Mouse (Mus musculus) c-Kit-negative CD71-positive TER-119-positive erythroid progenitor cells, embryonic 14.5 days (primary cell): Measurements from ENCODE around the gene Cln3.
A peak's percentile ranks its signal among the peaks of the same experiment; 100 is the strongest.

Experiments
- DNase-seq: peaks from one replicate; pipeline ENCODE4 v3.0.0-alpha.2; 2013; ENCODE audit warnings: low read depth, low spot score

Gene Cln3

GRCm38 (mm10) chr7:126595890-126596289 is 10.3 kb upstream of the Cln3 start:
- DNase-seq = no peak

DNA sequence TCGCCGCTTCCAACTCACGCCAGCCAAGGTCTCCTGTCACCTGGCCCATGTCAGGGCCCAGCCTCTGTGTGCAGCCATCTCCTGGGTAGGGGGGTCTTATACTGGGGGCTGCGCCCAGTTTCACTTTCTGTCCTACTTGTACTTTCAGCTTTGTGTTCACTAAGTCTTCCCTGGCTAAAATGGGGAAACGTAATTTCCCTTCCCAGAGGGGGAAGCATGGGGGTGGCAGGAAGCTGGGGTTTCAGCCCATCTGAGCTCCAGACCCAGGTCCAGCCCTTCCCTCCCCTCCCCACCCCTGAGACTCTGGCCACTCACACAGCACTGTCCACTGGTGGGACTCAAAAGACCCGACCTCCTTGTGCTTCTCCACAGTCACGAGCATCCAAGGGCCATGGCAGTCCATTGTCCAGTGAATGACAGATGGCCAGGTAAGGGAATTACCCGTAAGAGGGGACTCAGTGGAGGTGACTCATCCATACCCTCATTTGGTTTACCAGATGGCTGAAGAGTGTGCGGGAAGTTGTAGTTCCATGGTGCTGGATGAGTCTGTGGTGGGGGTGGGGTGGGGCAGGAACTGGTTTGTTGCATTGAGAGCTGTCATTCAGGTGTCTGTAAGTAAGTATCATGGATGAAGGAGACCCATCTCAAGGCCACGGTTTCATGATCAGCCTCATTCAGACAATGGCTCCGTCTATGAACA is 9.4 kb upstream of the Cln3 start, which contains the start of gene Il27:
Il27 (minus strand) TSS at position 80 of the 700 bp plus-strand sequence.
- no peak for DNase-seq

DNA sequence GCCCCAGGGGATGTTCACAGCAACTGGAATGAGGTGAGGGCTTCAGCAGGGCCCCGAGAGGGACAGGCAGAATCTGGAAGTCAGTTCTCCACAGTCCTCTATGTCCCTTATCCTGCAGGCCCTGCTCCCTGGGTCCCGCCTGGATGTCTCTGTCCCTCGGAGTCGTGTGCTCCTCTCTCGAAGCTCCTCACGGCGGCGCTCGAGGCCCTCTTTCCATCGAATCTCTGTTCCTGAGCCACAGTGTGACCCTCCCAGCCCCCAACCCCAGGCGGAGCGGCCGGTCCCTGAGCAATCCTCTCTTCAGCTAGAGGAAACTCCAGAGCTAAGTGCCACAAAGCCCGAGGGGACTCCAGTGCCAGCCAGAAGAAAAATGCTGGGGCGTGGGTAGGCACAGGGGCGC is 2.2 kb upstream of the Cln3 start:
- DNase-seq = no peak

DNA sequence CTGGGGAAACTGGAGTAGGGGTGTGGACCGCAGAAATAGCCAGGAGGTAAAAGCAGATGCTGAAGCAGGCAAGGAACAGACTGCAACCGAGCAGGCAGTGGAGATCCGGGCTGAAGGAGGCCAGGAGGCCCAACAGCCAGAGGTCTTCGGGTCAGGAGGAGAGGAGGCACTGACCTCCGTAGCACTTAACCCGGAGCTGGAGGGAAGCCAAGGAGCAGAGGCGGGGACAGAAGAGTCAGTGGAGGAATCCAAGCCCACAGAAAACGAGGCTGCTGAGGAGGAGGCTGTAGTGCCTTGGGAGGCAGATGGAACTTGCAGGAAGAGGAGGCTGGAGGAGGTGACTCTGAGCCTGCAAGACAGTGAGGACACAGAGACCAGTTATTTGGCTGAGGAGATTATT is 1.2 kb upstream of the Cln3 start:
- DNase-seq = no peak

GRCm38 (mm10) chr7:126584506-126584977 is 1.1 kb downstream of the Cln3 start, which contains the start of gene Apobr:
Gene Apobr (plus strand): TSS chr7:126584942.
- no peak for DNase-seq

GRCm38 (mm10) chr7:126583761-126584160 is 1.9 kb downstream of the Cln3 start:
- DNase-seq = no peak

- DNase-seq = peak; percentile 64
These were observed 2.3 kb downstream of the Cln3 start for GRCm38 (mm10) chr7:126583251-126583709.

DNA sequence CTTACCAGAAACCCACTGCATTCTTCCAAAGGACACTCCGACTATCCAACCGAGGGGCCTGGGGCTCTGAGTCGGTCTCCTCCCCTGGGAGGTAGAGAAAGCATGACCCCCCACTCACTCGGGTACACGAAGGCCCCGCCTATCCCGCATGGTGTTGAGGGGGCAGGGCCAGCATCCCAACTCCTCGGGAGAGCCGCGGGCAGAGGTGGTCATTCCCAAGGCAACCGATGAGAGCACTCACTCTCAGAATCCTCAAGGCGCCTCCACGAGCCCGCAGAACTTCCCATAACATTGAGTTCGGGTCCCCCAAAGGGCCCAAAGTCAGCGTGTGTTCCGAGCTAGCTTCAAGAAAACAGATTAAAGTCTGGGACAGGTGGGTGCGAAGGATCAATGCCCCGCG is 2.9 kb downstream of the Cln3 start:
- no peak for DNase-seq

DNA sequence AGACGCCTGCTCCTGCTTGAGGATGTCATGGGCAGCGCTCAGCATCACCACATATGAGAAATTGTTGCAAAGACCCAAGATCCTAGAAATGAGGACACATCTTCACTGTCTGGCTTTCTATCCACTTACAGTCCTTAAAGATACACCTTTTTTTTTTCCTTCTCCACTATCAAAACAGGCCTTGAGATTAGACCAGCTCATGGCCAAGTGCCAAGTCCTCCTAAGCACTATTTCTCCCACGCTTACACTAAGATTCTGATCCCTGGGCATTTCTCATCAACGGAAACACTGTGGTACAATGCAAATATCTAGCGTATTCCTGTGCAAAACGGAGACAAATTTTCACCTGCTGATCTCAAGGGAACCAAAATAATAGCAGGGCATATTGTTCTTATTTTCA is 4.0 kb downstream of the Cln3 start:
- DNase-seq = no peak

GRCm38 (mm10) chr7:126579172-126579571 is 6.4 kb downstream of the Cln3 start:
- no peak for DNase-seq

GRCm38 (mm10) chr7:126576946-126577345 is 8.7 kb downstream of the Cln3 start:
- peak; percentile 60 for DNase-seq

GRCm38 (mm10) chr7:126566094-126566765 is 19.4 kb downstream of the Cln3 start, which contains the start of gene Eif3c:
Gene Eif3c (minus strand): TSS chr7:126566411.
- DNase-seq = peak; percentile 77

DNA sequence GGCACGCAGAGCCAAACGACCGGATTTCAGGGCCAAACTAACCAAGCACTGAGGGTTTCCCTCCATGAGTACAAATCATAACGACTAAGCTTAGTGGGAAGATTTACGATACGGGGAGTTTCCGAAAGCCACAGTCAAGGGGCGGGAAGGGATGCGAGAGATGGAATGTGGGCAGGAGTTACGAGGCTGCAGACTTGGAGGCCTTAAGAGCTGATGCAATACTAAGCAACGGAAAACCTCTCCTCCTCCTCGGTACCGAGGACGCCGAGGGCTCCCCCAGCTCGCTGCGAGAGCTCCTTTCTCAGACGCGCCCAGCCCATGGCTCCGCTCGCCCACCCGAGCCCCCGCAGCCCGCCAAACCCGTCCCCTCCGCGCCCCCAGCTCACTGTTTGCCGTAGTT is 19.9 kb downstream of the Cln3 start:
- peak; percentile 49 for DNase-seq

DNA sequence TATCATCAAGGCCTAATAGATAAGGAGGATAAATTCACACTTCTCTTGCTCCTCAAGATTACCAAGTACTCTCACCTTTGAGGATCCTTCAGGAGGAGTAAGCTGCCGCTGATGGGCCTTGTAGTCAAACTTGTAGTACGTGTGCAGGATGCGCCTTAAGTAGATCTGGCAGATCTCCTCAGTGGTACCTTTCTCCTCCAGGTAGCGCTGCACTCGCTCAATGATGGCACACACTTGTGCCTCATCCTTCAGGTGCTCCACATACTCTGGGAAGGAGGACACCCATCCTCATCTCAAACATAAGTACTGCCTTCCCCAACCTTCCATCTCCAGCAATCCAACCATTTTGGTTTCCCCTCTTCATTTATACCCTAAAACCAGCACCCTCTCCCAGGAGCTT is 29.0 kb downstream of the Cln3 start:
- DNase-seq = no peak

GRCm38 (mm10) chr7:126554796-126555195 is 30.8 kb downstream of the Cln3 start:
- DNase-seq = no peak

DNA sequence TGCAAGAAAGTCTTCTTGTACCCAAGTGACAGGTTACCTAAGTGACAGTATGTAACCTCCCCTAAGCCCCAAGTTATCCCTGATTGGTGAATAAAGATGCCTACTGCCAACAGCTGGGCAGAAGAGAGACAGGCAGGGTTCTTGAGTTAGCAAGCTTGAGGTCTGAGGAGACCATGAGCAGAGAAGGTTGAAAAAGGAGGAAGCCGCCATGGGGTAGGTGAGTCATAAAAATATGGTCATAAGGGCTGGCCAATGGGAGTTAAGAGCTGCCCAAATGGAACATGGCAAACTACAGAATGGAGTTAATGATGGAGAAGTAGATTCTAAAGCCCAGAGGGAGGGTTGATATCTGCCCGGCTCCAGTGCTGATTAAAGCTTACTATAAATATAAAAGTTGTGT is 40.0 kb downstream of the Cln3 start:
- no peak for DNase-seq

DNA sequence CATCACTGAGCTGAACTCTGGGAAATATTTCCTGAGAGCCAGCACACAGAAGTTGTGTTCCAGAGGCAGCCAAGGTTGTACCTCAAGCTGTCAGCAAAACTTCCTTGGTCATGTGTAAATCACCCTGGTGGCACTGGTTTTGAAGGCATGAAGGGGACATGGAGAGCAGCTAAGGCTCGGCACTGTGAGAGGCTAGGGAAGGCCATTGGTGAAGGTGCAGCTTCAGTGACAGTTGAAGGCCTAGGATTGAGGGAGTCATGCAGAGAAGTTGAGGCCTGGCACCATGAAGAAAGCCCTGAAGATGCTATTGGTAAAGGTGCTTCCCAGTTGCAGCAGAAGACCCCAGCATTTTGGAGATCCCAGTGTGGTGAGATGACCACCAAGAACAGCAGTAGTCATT is 44.0 kb downstream of the Cln3 start:
- no peak for DNase-seq

GRCm38 (mm10) chr7:126537820-126538585 is 47.6 kb downstream of the Cln3 start:
- DNase-seq = no peak

GRCm38 (mm10) chr7:126536466-126536865 is 49.2 kb downstream of the Cln3 start:
- no peak for DNase-seq

DNA sequence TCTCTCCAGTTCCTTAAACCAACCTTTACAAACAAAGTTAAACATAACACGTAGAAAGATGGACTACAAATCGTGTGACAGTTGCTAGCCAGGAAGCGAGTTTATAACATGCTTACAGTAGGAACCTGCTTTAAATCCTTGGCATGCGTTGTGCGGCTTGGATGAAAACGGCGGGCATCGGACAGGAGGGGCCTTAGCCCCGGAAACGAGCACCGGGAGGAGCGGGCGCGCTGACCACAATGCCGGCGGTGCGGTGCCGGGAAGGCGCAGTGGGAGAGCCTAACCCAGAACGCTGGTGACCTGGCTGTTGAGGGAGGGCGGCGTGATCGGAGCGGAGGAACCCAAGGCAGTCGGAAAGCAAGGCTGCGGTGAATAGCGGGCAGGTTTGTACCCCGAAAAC is 49.9 kb downstream of the Cln3 start:
- no peak for DNase-seq

DNA sequence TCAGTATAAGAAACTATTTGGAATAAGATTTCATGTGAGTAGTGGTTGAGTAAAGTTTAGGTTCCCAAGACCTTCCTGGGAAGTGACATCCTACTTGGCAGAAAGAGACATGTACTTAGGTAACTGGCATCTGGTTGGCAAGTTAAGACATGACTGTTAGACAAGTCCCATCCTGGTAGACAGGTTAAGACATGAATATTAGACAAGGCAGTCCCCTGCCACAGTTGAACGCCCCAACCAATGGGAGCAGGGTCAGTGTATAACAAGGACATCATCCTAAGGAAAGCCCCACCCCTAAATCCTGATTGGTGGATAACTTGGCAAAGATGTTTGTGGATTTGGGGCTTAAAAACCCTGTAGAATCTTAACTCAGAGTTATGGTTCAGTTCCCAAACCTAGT is 52.2 kb downstream of the Cln3 start:
- no peak for DNase-seq

GRCm38 (mm10) chr7:126528166-126528577 is 57.4 kb downstream of the Cln3 start:
- DNase-seq = peak; percentile 13
